Mouse (Mus musculus): ENCODE measurements around the gene Rbm48. TPM values are rescaled to one million over a fixed set of nuclear protein-coding genes. Genes with fewer than 3 reads are reported as not detected.
A peak's percentile ranks its signal among the peaks of the same experiment; 100 is the strongest.

The Rbm48 gene
- polyA plus RNA-seq, 1 experiment from 2014 or later, result 17.3 TPM

- H3K9ac ChIP-seq (replicated peaks; ENCODE audit: low read length), result no peak overlapping the region
These were observed 786 bp upstream of the Rbm48 start for GRCm38 (mm10) chr5:3597171-3597570.

GRCm38 (mm10) chr5:3595693-3596398 is 539 bp downstream of the Rbm48 start, which contains the start of gene Pex1:
TSS of gene Pex1 (plus strand) at chr5:3596066.
- H3K4me2 ChIP-seq (ENCODE audit: low read depth, low read length), result peak within 1 kb of the TSS; percentile 72
- no peak within 1 kb of the TSS for H3K27ac ChIP-seq (replicated peaks; ENCODE audit: low read depth, low read length)
- H3K4me3 ChIP-seq (ENCODE audit: low read depth, low read length), result peak within 1 kb of the TSS; percentile 56
- peak; percentile 97 for ATAC-seq (replicated peaks; ENCODE audit: insufficient number of reproducible peaks, low FRiP score, low TSS enrichment, low read depth)
- DNase-seq (ENCODE audit: low spot score), result peak; percentile 98
- H3K27me3 ChIP-seq (ENCODE audit: control insufficient read depth, insufficient read depth, low read length), result no peaks in the 10 kb centered on the region
- no peaks in the 10 kb centered on the region for H3K4me1 ChIP-seq (ENCODE audit: control insufficient read depth, insufficient read depth, low read length)
- peak within 1 kb of the TSS; percentile 74 for H3K9ac ChIP-seq (replicated peaks; ENCODE audit: low read length)
- H3K36me3 ChIP-seq (replicated peaks; ENCODE audit: control insufficient read depth, insufficient read depth, low read depth, low read length), result no peaks in the 10 kb centered on the region
- WGBS, result under 1% methylated on average over 50 of the region's 50 CpGs
- H3K9me3 ChIP-seq (replicated peaks; ENCODE audit: control insufficient read depth, low read length), result no peaks in the 10 kb centered on the region

More at GRCm38 (mm10) chr5:3597171-3597570, 786 bp upstream of the Rbm48 start:
- Histone ChIP-seq H3K4me3 (ENCODE audit: low read depth, low read length) (peak overlapping the region; percentile 56; the same call in 1 of the 2 replicates), H3K36me3 (replicated peaks; ENCODE audit: control insufficient read depth, insufficient read depth, low read depth, low read length) (no peaks in the 10 kb centered on the region), H3K27me3 (ENCODE audit: control insufficient read depth, insufficient read depth, low read length) (no peaks in the 10 kb centered on the region), H3K4me2 (ENCODE audit: low read depth, low read length) (peak overlapping the region; percentile 71; the same call in 1 of the 2 replicates), H3K27ac (replicated peaks; ENCODE audit: low read depth, low read length) (no peak overlapping the region), H3K4me1 (ENCODE audit: control insufficient read depth, insufficient read depth, low read length) (no peaks in the 10 kb centered on the region), H3K9me3 (replicated peaks; ENCODE audit: control insufficient read depth, low read length) (no peaks in the 10 kb centered on the region)
- ATAC-seq (replicated peaks; ENCODE audit: insufficient number of reproducible peaks, low FRiP score, low TSS enrichment, low read depth) (no peak), DNase-seq (ENCODE audit: low spot score) (no peak)

- DNase-seq (ENCODE audit: low spot score) (no peak), ATAC-seq (replicated peaks; ENCODE audit: insufficient number of reproducible peaks, low FRiP score, low TSS enrichment, low read depth) (no peak)
- H3K4me3 ChIP-seq (ENCODE audit: low read depth, low read length), result no peak overlapping the region
- no peak overlapping the region for H3K4me2 ChIP-seq (ENCODE audit: low read depth, low read length)
- H3K27ac ChIP-seq (replicated peaks; ENCODE audit: low read depth, low read length), result no peak overlapping the region
- no peaks in the 10 kb centered on the region for H3K4me1 ChIP-seq (ENCODE audit: control insufficient read depth, insufficient read depth, low read length)
- no peak overlapping the region for H3K9ac ChIP-seq (replicated peaks; ENCODE audit: low read length)
- peaks cover 11% of the 10 kb centered on the region for H3K36me3 ChIP-seq (replicated peaks; ENCODE audit: control insufficient read depth, insufficient read depth, low read depth, low read length)
- no peaks in the 10 kb centered on the region for H3K27me3 ChIP-seq (ENCODE audit: control insufficient read depth, insufficient read depth, low read length)
- H3K9me3 ChIP-seq (replicated peaks; ENCODE audit: control insufficient read depth, low read length), result no peaks in the 10 kb centered on the region
- WGBS, result 91% methylated on average over 7 of the region's 7 CpGs
These were observed 17.3 kb downstream of the Rbm48 start for GRCm38 (mm10) chr5:3579066-3579465.

GRCm38 (mm10) chr5:3577939-3578338 is 18.4 kb downstream of the Rbm48 start:
- Histone ChIP-seq H3K27me3 (ENCODE audit: control insufficient read depth, insufficient read depth, low read length) (no peaks in the 10 kb centered on the region), H3K27ac (replicated peaks; ENCODE audit: low read depth, low read length) (no peak overlapping the region), H3K9me3 (replicated peaks; ENCODE audit: control insufficient read depth, low read length) (no peaks in the 10 kb centered on the region), H3K36me3 (replicated peaks; ENCODE audit: control insufficient read depth, insufficient read depth, low read depth, low read length) (peaks cover 12% of the 10 kb centered on the region), H3K4me3 (ENCODE audit: low read depth, low read length) (no peak overlapping the region), H3K4me1 (ENCODE audit: control insufficient read depth, insufficient read depth, low read length) (no peaks in the 10 kb centered on the region), H3K9ac (replicated peaks; ENCODE audit: low read length) (no peak overlapping the region), H3K4me2 (ENCODE audit: low read depth, low read length) (no peak overlapping the region)
- DNase-seq (ENCODE audit: low spot score) (no peak), ATAC-seq (replicated peaks; ENCODE audit: insufficient number of reproducible peaks, low FRiP score, low TSS enrichment, low read depth) (no peak)
- 88% methylated on average over 2 of the region's 2 CpGs for WGBS

- no peak for DNase-seq (ENCODE audit: low spot score)
- Histone ChIP-seq H3K4me1 (ENCODE audit: control insufficient read depth, insufficient read depth, low read length) (no peaks in the 10 kb centered on the region), H3K27me3 (ENCODE audit: control insufficient read depth, insufficient read depth, low read length) (no peaks in the 10 kb centered on the region), H3K36me3 (replicated peaks; ENCODE audit: control insufficient read depth, insufficient read depth, low read depth, low read length) (peaks cover 12% of the 10 kb centered on the region), H3K4me2 (ENCODE audit: low read depth, low read length) (no peak overlapping the region), H3K4me3 (ENCODE audit: low read depth, low read length) (no peak overlapping the region), H3K9me3 (replicated peaks; ENCODE audit: control insufficient read depth, low read length) (no peaks in the 10 kb centered on the region), H3K27ac (replicated peaks; ENCODE audit: low read depth, low read length) (no peak overlapping the region), H3K9ac (replicated peaks; ENCODE audit: low read length) (no peak overlapping the region)
- 92% methylated on average over 2 of the region's 2 CpGs for WGBS
- ATAC-seq (replicated peaks; ENCODE audit: insufficient number of reproducible peaks, low FRiP score, low TSS enrichment, low read depth), result no peak
These were observed 21.6 kb downstream of the Rbm48 start for GRCm38 (mm10) chr5:3574825-3575224.

- Histone ChIP-seq H3K36me3 (replicated peaks; ENCODE audit: control insufficient read depth, insufficient read depth, low read depth, low read length) (peaks cover 3% of the 10 kb centered on the region), H3K27me3 (ENCODE audit: control insufficient read depth, insufficient read depth, low read length) (no peaks in the 10 kb centered on the region), H3K9ac (replicated peaks; ENCODE audit: low read length) (no peak within 1 kb of the TSS), H3K4me1 (ENCODE audit: control insufficient read depth, insufficient read depth, low read length) (no peaks in the 10 kb centered on the region), H3K4me3 (ENCODE audit: low read depth, low read length) (no peak within 1 kb of the TSS), H3K9me3 (replicated peaks; ENCODE audit: control insufficient read depth, low read length) (no peaks in the 10 kb centered on the region), H3K4me2 (ENCODE audit: low read depth, low read length) (no peak within 1 kb of the TSS), H3K27ac (replicated peaks; ENCODE audit: low read depth, low read length) (no peak within 1 kb of the TSS)
- 90% methylated on average over 4 of the region's 4 CpGs for WGBS
- ATAC-seq (replicated peaks; ENCODE audit: insufficient number of reproducible peaks, low FRiP score, low TSS enrichment, low read depth) (no peak), DNase-seq (ENCODE audit: low spot score) (no peak)
These were observed 25.1 kb downstream of the Rbm48 start, which contains the start of gene 1700109H08Rik for GRCm38 (mm10) chr5:3571266-3571665. TSS of gene 1700109H08Rik (plus strand) at chr5:3571566.

- Histone ChIP-seq H3K9ac (replicated peaks; ENCODE audit: low read length) (no peak overlapping the region), H3K4me2 (ENCODE audit: low read depth, low read length) (no peak overlapping the region), H3K4me3 (ENCODE audit: low read depth, low read length) (no peak overlapping the region), H3K27ac (replicated peaks; ENCODE audit: low read depth, low read length) (no peak overlapping the region), H3K9me3 (replicated peaks; ENCODE audit: control insufficient read depth, low read length) (no peaks in the 10 kb centered on the region), H3K36me3 (replicated peaks; ENCODE audit: control insufficient read depth, insufficient read depth, low read depth, low read length) (peaks cover 2% of the 10 kb centered on the region), H3K27me3 (ENCODE audit: control insufficient read depth, insufficient read depth, low read length) (no peaks in the 10 kb centered on the region), H3K4me1 (ENCODE audit: control insufficient read depth, insufficient read depth, low read length) (no peaks in the 10 kb centered on the region)
- ATAC-seq (replicated peaks; ENCODE audit: insufficient number of reproducible peaks, low FRiP score, low TSS enrichment, low read depth), result no peak
- 86% methylated on average over 2 of the region's 2 CpGs for WGBS
- DNase-seq (ENCODE audit: low spot score), result no peak
These were observed 42.2 kb downstream of the Rbm48 start for GRCm38 (mm10) chr5:3554198-3554597.

- Histone ChIP-seq H3K27me3 (ENCODE audit: control insufficient read depth, insufficient read depth, low read length) (no peaks in the 10 kb centered on the region), H3K4me2 (ENCODE audit: low read depth, low read length) (no peak overlapping the region), H3K4me1 (ENCODE audit: control insufficient read depth, insufficient read depth, low read length) (no peaks in the 10 kb centered on the region), H3K27ac (replicated peaks; ENCODE audit: low read depth, low read length) (no peak overlapping the region), H3K4me3 (ENCODE audit: low read depth, low read length) (no peak overlapping the region), H3K9ac (replicated peaks; ENCODE audit: low read length) (no peak overlapping the region), H3K36me3 (replicated peaks; ENCODE audit: control insufficient read depth, insufficient read depth, low read depth, low read length) (no peaks in the 10 kb centered on the region; the same call in 1 of the 2 replicates), H3K9me3 (replicated peaks; ENCODE audit: control insufficient read depth, low read length) (no peaks in the 10 kb centered on the region)
- 90% methylated on average over 1 of the region's 1 CpGs for WGBS
- DNase-seq (ENCODE audit: low spot score) (no peak), ATAC-seq (replicated peaks; ENCODE audit: insufficient number of reproducible peaks, low FRiP score, low TSS enrichment, low read depth) (no peak)
These were observed 44.9 kb downstream of the Rbm48 start for GRCm38 (mm10) chr5:3551481-3551880.
